Mouse (Mus musculus) ovary, postnatal 10 days (tissue): Measurements from ENCODE around the gene Glrb.

ENCODE experiments used
- DNase-seq: peaks from one replicate; pipeline ENCODE4 v3.0.0; 2022; ENCODE audit warnings: low spot score

The Glrb gene

GRCm38 (mm10) chr3:80913111-80913778 lies at the start of gene Glrb:
Gene Glrb, minus strand, starts transcription at chr3:80913660.
- DNase-seq: peak; percentile 12

- no peak for DNase-seq
Measured at GRCm38 (mm10) chr3:80959965-80960364, 46.5 kb upstream of the Glrb start.

- peak; percentile 5 for DNase-seq
Measured at GRCm38 (mm10) chr3:80958591-80958990, 45.1 kb upstream of the Glrb start.

- no peak for DNase-seq
Measured at GRCm38 (mm10) chr3:80913779-80914284, 372 bp upstream of the Glrb start.

- no peak for DNase-seq
Measured at GRCm38 (mm10) chr3:80894745-80895480, 18.5 kb downstream of the Glrb start.

- no peak for DNase-seq
Measured at GRCm38 (mm10) chr3:80894328-80894727, 19.1 kb downstream of the Glrb start.

- no peak for DNase-seq
Measured at GRCm38 (mm10) chr3:80893055-80893690, 20.3 kb downstream of the Glrb start.

GRCm38 (mm10) chr3:80891087-80891486 lies 22.4 kb downstream of the Glrb start:
- no peak for DNase-seq

- no peak for DNase-seq
Measured at GRCm38 (mm10) chr3:80885174-80885573, 28.3 kb downstream of the Glrb start.

GRCm38 (mm10) chr3:80883601-80884000 lies 29.9 kb downstream of the Glrb start:
- DNase-seq: no peak

GRCm38 (mm10) chr3:80880660-80881293 lies 32.7 kb downstream of the Glrb start:
- no peak for DNase-seq

GRCm38 (mm10) chr3:80878571-80878970 lies 34.9 kb downstream of the Glrb start:
- DNase-seq: no peak

GRCm38 (mm10) chr3:80874690-80875353 lies 38.6 kb downstream of the Glrb start:
- DNase-seq: no peak

- no peak for DNase-seq
Measured at GRCm38 (mm10) chr3:80874081-80874480, 39.4 kb downstream of the Glrb start.

GRCm38 (mm10) chr3:80871472-80872171 lies 41.8 kb downstream of the Glrb start:
- DNase-seq: no peak

- no peak for DNase-seq
Measured at GRCm38 (mm10) chr3:80867328-80867727, 46.1 kb downstream of the Glrb start.

- DNase-seq: no peak
Measured at GRCm38 (mm10) chr3:80852912-80853507, 60.5 kb downstream of the Glrb start.

- no peak for DNase-seq
Measured at GRCm38 (mm10) chr3:80850947-80851346, 62.5 kb downstream of the Glrb start.

- no peak for DNase-seq
Measured at GRCm38 (mm10) chr3:80845634-80846033, 67.8 kb downstream of the Glrb start.

GRCm38 (mm10) chr3:80839845-80840244 lies 73.6 kb downstream of the Glrb start:
- no peak for DNase-seq

- no peak for DNase-seq
Measured at GRCm38 (mm10) chr3:80837583-80837982, 75.9 kb downstream of the Glrb start.
